Mouse (Mus musculus): ENCODE measurements around the gene E130311K13Rik. TPM values are rescaled to one million over a fixed set of nuclear protein-coding genes. Genes with fewer than 3 reads are reported as not detected.

Gene E130311K13Rik
- polyA plus RNA-seq, 1 experiment from 2014 or later: 2.7 TPM

DNA sequence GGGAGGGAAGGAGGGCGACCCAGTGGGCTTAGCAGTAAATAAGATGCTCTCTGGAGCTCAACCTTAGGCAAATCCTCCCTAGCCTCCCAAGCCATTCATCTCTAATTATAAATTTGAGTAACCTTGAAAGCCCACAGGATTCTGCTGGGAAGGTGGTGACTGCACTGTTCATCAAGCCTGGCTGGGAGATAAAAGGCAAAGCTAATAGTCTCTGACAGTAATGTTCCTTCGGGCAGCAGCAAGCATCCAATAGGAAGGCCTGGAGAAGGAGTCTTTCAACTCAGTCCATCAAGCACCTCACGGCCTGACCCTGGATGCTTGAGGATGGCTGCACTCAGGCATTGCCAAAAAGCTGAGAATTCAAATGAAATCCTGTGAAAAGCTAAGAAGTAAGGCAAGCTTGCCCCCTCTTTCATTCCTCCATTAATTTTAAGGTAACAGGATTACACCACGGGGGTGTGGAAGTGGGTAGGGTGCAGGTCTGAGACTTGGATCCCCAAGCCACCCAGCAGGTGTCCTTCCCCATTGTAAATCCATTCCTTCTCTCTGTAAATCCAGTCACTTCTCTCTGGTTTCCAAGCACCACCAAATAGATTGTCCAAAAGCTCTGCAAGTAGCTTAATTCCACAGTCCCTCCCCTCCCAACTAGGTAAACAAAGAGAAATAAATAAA is 50.1 kb downstream of the E130311K13Rik start:
- H3K4me3 ChIP-seq: no peak overlapping the region
- 25% methylated on average over 4 of the region's 4 CpGs for WGBS
- peaks cover 32% of the 10 kb centered on the region for H3K36me3 ChIP-seq
- no peaks in the 10 kb centered on the region for H3K27me3 ChIP-seq (ENCODE audit: low read depth, poor library complexity, severe bottlenecking)
- H3K9me3 ChIP-seq (replicated peaks): no peaks in the 10 kb centered on the region
- H3K4me1 ChIP-seq: peaks cover 28% of the 10 kb centered on the region
- peak overlapping the region; percentile 55 for H3K27ac ChIP-seq (replicated peaks)
- peak; percentile 49 for DNase-seq (ENCODE audit: low spot score)

DNA sequence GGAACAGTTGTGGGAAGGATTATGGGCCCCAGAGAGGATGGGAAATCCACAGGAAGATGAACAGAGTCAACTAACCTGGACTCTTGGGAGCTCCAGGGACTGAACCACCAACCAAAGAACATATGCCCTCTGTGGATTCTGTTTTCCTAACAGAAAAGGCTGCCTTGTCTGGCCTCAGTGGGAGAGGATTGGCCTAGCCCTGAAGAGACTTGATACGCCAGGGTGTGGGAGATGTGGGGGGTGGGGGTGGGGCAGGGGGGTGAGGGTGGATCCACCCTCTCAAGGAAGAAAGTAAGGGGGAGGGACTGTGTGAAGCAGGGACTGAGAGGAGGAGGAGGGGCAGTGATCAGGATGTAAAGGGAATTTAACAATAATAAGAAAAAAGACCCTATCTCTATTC is 56.5 kb downstream of the E130311K13Rik start:
- no peak for DNase-seq (ENCODE audit: low spot score)
- no peaks in the 10 kb centered on the region for H3K27me3 ChIP-seq (ENCODE audit: low read depth, poor library complexity, severe bottlenecking)
- H3K36me3 ChIP-seq: peaks cover 28% of the 10 kb centered on the region
- H3K27ac ChIP-seq (replicated peaks): no peak overlapping the region; the same call in 1 of the 2 replicates
- H3K9me3 ChIP-seq (replicated peaks): no peaks in the 10 kb centered on the region
- H3K4me3 ChIP-seq: no peak overlapping the region
- H3K4me1 ChIP-seq: peaks cover 32% of the 10 kb centered on the region
- WGBS: 19% methylated on average over 1 of the region's 1 CpGs

GRCm38 (mm10) chr3:63871249-63871648 is 58.0 kb downstream of the E130311K13Rik start:
- H3K27ac ChIP-seq (replicated peaks): peak overlapping the region; percentile 67
- H3K4me1 ChIP-seq: peaks cover 32% of the 10 kb centered on the region
- H3K9me3 ChIP-seq (replicated peaks): no peaks in the 10 kb centered on the region
- DNase-seq (ENCODE audit: low spot score): peak; percentile 23
- WGBS: 10% methylated on average over 2 of the region's 2 CpGs
- H3K36me3 ChIP-seq: peaks cover 36% of the 10 kb centered on the region
- no peak overlapping the region for H3K4me3 ChIP-seq
- H3K27me3 ChIP-seq (ENCODE audit: low read depth, poor library complexity, severe bottlenecking): no peaks in the 10 kb centered on the region

- H3K27me3 ChIP-seq (ENCODE audit: low read depth, poor library complexity, severe bottlenecking): no peaks in the 10 kb centered on the region
- DNase-seq (ENCODE audit: low spot score): no peak
- H3K4me1 ChIP-seq: peaks cover 30% of the 10 kb centered on the region
- no peak overlapping the region for H3K4me3 ChIP-seq
- no peak overlapping the region for H3K27ac ChIP-seq (replicated peaks)
- H3K36me3 ChIP-seq: peaks cover 45% of the 10 kb centered on the region
- H3K9me3 ChIP-seq (replicated peaks): no peaks in the 10 kb centered on the region
- 67% methylated on average over 1 of the region's 1 CpGs for WGBS
These were observed 61.0 kb downstream of the E130311K13Rik start for GRCm38 (mm10) chr3:63868285-63868684.

DNA sequence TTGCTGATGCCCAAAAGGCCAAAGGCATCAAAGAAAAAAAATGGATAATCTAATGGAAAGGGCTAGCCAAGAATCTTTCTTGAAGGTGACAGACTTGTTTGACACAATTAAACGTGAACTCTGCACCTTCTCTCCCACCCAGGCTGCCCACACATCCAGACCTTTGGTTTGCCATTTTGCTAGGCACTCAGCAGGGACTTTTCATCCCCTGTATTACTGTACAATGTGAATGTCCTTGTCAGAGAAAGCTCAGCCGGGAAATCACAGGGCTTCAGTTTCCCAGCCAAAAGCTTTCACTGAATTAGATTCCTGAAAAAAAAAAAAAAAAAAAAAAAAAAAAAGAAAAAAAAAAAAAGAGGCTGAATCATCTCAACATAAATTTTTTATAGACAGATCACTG is 64.2 kb downstream of the E130311K13Rik start:
- DNase-seq (ENCODE audit: low spot score): no peak
- Histone ChIP-seq H3K36me3 (peaks cover 57% of the 10 kb centered on the region), H3K4me3 (no peak overlapping the region), H3K4me1 (no peaks in the 10 kb centered on the region), H3K27ac (replicated peaks) (no peak overlapping the region), H3K27me3 (ENCODE audit: low read depth, poor library complexity, severe bottlenecking) (no peaks in the 10 kb centered on the region), H3K9me3 (replicated peaks) (no peaks in the 10 kb centered on the region)
- 81% methylated on average over 2 of the region's 2 CpGs for WGBS

Other genes starting within 250 kb of the E130311K13Rik start
- gene Plch1, start 30.0 kb downstream of the E130311K13Rik start, polyA plus RNA-seq (2016; fragmentation: Nextera tagmentation; extraction: Ambion mirVana): 27.5 and 33.1 TPM in 2 replicates
- 11.8 and 12.3 TPM in 2 replicates for gene Slc33a1, start 35.3 kb upstream of the E130311K13Rik start, polyA plus RNA-seq (2016; fragmentation: Nextera tagmentation; extraction: Ambion mirVana)
- gene Gmps, start 46.6 kb upstream of the E130311K13Rik start, polyA plus RNA-seq (2016; fragmentation: Nextera tagmentation; extraction: Ambion mirVana): 77.4 and 79.1 TPM in 2 replicates
- gene Vmn2r1, start 152.1 kb upstream of the E130311K13Rik start, polyA plus RNA-seq (2016; fragmentation: Nextera tagmentation; extraction: Ambion mirVana): 0.04 and 0.06 TPM in 2 replicates
- 0.05 TPM in 1 of 2 replicates, not detected in the other for gene Vmn2r2, start 212.5 kb upstream of the E130311K13Rik start, polyA plus RNA-seq (2016; fragmentation: Nextera tagmentation; extraction: Ambion mirVana)

Measured in midbrain, embryonic 10.5 days (tissue).